9 mouse cellular contexts compared by ENCODE assay signal in the genomic region with DNA sequence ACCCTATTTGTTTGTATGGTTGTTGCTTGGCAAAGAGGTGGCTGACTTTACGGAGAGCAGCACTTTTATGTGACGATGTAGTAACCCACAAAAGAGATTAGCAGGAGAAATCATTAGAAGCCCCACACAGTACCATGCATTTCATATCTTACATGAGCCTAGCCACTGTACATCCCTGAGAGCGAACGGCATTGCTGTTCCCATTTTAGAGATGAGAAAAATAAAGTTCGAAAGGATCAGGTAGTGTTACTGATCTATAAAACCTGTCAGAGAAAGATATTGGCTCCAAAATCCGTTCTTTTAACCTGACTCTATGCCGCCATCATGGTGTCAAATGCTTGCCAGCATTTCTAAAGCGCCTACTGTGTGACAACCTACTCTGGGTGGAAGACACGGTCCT. TPM values are rescaled to one million over a fixed set of nuclear protein-coding genes. Genes with fewer than 3 reads are reported as not detected.
DNase-seq lines count a peak whose midpoint lies in the region; ATAC-seq and TF ChIP-seq lines count a peak whose summit lies in the region.
"Had no signal": no experiment of that assay in that cellular context is flagged by ENCODE, and none has a peak within 500 bp of the region (broad histone marks: within the 10 kb centered on the region; RNA-seq: fewer than 3 reads in every experiment).

No protein-coding gene starts in this region.

- H3K4me2 ChIP-seq in embryonic facial prominence, embryonic 13.5 days = no peak overlapping the region
- H3K4me2 ChIP-seq in midbrain, postnatal 0 days (ENCODE audit: low read depth, low read length, poor library complexity, severe bottlenecking) = no peak overlapping the region

- H3K27me3 ChIP-seq in embryonic facial prominence, embryonic 13.5 days = no peaks in the 10 kb centered on the region
- no peaks in the 10 kb centered on the region for H3K27me3 ChIP-seq in midbrain, postnatal 0 days (ENCODE audit: insufficient read depth, low read length)
- H3K27me3 ChIP-seq: megakaryocyte, embryonic 14.5 days had no signal

- no peak for TF ChIP-seq CTCF in layer of hippocampus, adult 2 months (conservative IDR thresholded peaks at IDR 0.05)
- no peak for TF ChIP-seq CTCF in midbrain, postnatal 0 days (IDR thresholded peaks at IDR 0.05)

- H3K9me3 ChIP-seq in embryonic facial prominence, embryonic 13.5 days = no peaks in the 10 kb centered on the region
- no peaks in the 10 kb centered on the region for H3K9me3 ChIP-seq in midbrain, postnatal 0 days (ENCODE audit: low read length)
- H3K9me3 ChIP-seq: megakaryocyte, embryonic 14.5 days had no signal

- peak overlapping the region; percentile 92 for H3K27ac ChIP-seq in layer of hippocampus, adult 2 months
- H3K27ac ChIP-seq in embryonic facial prominence, embryonic 13.5 days = peak overlapping the region; percentile 96
- peak overlapping the region; percentile 89 for H3K27ac ChIP-seq in midbrain, postnatal 0 days (ENCODE audit: low read depth, low read length)

- peaks cover 54% of the 10 kb centered on the region for H3K4me1 ChIP-seq in embryonic facial prominence, embryonic 13.5 days
- H3K4me1 ChIP-seq in midbrain, postnatal 0 days (ENCODE audit: insufficient read depth, low read length) = peaks cover 7% of the 10 kb centered on the region; the same call in 1 of the 2 replicates

- no peak for ATAC-seq in embryonic facial prominence, embryonic 13.5 days (ENCODE audit: insufficient number of reproducible peaks, insufficient read depth, low FRiP score, low TSS enrichment, low read depth)
- no peak for ATAC-seq in midbrain, postnatal 0 days (ENCODE audit: low FRiP score)

- H3K9ac ChIP-seq in embryonic facial prominence, embryonic 13.5 days = no peak overlapping the region
- H3K9ac ChIP-seq in midbrain, postnatal 0 days (replicated peaks; ENCODE audit: low read length, poor library complexity, severe bottlenecking) = no peak overlapping the region

- H3K4me3 ChIP-seq in layer of hippocampus, adult 2 months = no peak overlapping the region
- H3K4me3 ChIP-seq in embryonic facial prominence, embryonic 13.5 days = no peak overlapping the region
- no peak overlapping the region for H3K4me3 ChIP-seq in midbrain, postnatal 0 days (ENCODE audit: low read depth, low read length)

- no peaks in the 10 kb centered on the region for H3K36me3 ChIP-seq in embryonic facial prominence, embryonic 13.5 days
- no peaks in the 10 kb centered on the region for H3K36me3 ChIP-seq in midbrain, postnatal 0 days (ENCODE audit: insufficient read depth, low read length)

- DNase-seq in layer of hippocampus, adult 2 months (ENCODE audit: low spot score in 2 of 2) = no peak
- DNase-seq in layer of hippocampus, postnatal 36 days = no peak
- DNase-seq in induced T-regulatory cell, adult 2 months (ENCODE audit: low read depth) = peak; percentile 18
- DNase-seq in midbrain, postnatal 0 days (ENCODE audit: low spot score) = no peak
- DNase-seq in urinary bladder, postnatal 36 days (ENCODE audit: low spot score in 2 of 2) = no peak
- DNase-seq in right cerebral cortex, postnatal 4 days = no peak
- no peak for DNase-seq in spleen, adult 12 weeks (ENCODE audit: low spot score)

- 69% methylated on average over 9 of the region's 9 CpGs for WGBS in embryonic facial prominence, embryonic 13.5 days
- 68% methylated on average over 9 of the region's 9 CpGs for WGBS in midbrain, postnatal 0 days

RNA-seq across cellular contexts. Expression of gene Atf7ip, which starts 36.2 kb away (rescaled TPM):
- 100 to 1,000 TPM; 103 to 116 TPM for total RNA-seq in layer of hippocampus, adult 2 months (2021)
- total RNA-seq in layer of hippocampus, postnatal 36 days (2021) = 100 to 1,000 TPM; 101 to 109 TPM
- 39.0 and 56.3 TPM in 2 replicates for polyA plus RNA-seq in embryonic facial prominence, embryonic 13.5 days (2015; fragmentation: Nextera tagmentation; extraction: Ambion mirVana)
- total RNA-seq in midbrain, postnatal 0 days (2014; rRNA removed) = 43.1 and 55.2 TPM in 2 replicates
- 18.9 and 28.7 TPM in 2 replicates for polyA plus RNA-seq in midbrain, postnatal 0 days (2015; fragmentation: Nextera tagmentation; extraction: Ambion mirVana)

RNA-seq across cellular contexts. Expression of gene E330021D16Rik, which starts 54.4 kb away (rescaled TPM):
- not detected for total RNA-seq in layer of hippocampus, adult 2 months (2021)
- not detected for total RNA-seq in layer of hippocampus, postnatal 36 days (2021)
- polyA plus RNA-seq in embryonic facial prominence, embryonic 13.5 days (2015; fragmentation: Nextera tagmentation; extraction: Ambion mirVana) = not detected in 2 replicates
- not detected in 2 replicates for total RNA-seq in midbrain, postnatal 0 days (2014; rRNA removed)
- not detected in 2 replicates for polyA plus RNA-seq in midbrain, postnatal 0 days (2015; fragmentation: Nextera tagmentation; extraction: Ambion mirVana)
